Mouse (Mus musculus) myocyte (in vitro differentiated cells): ENCODE data around the gene Zkscan3. TPM values are rescaled to one million over a fixed set of nuclear protein-coding genes. Genes with fewer than 3 reads are reported as not detected.

Experiments used
- H3K27me3 ChIP-seq: one replicate; pipeline ENCODE4 v1.6.1; 2011; ENCODE audit not compliant: control insufficient read depth, insufficient read depth, insufficient read length
- H3K36me3 ChIP-seq: one replicate; pipeline ENCODE4 v1.6.1; 2011; ENCODE audit not compliant: control insufficient read depth, insufficient read depth
- H3K4me2 ChIP-seq: one replicate; pipeline ENCODE4 v1.6.1; 2011; ENCODE audit warnings: low read depth, control low read depth
- H3K4me3 ChIP-seq: one replicate; pipeline ENCODE4 v1.5.1; 2011; ENCODE audit warnings: mild to moderate bottlenecking, control low read depth, moderate library complexity
- H3K79me2 ChIP-seq: one replicate; pipeline ENCODE4 v1.6.1; 2011; ENCODE audit not compliant: control insufficient read depth, insufficient read depth
- H3ac ChIP-seq: one replicate; pipeline ENCODE4 v1.6.1; 2011; ENCODE audit not compliant: control insufficient read depth, insufficient read length
- CEBPB ChIP-seq: IDR thresholded peaks from 2 replicates; pipeline ENCODE4 v1.6.1; 2011; ENCODE audit warnings: mild to moderate bottlenecking, moderate library complexity; ENCODE audit not compliant: poor library complexity, insufficient read depth, severe bottlenecking
- E2F4 ChIP-seq: IDR thresholded peaks from one replicate; pipeline ENCODE4 v1.6.1; 2011; ENCODE audit warnings: mild to moderate bottlenecking, control low read depth, moderate library complexity; ENCODE audit not compliant: insufficient read depth
- MAX ChIP-seq: IDR thresholded peaks from one replicate; pipeline ENCODE4 v1.6.1; 2011; ENCODE audit warnings: low read depth, mild to moderate bottlenecking, control low read depth
- MYOD1 ChIP-seq, 3 experiments: IDR thresholded peaks; one replicate each; pipeline ENCODE4 v1.6.1; 2011; ENCODE audit warnings: control low read depth in 2 of 3, low read depth in 2 of 3, mild to moderate bottlenecking in 2 of 3, moderate library complexity in 1 of 3; ENCODE audit not compliant: insufficient read length in 2 of 3, control insufficient read depth in 1 of 3
- MYOG ChIP-seq, 3 experiments: IDR thresholded peaks; one replicate each; pipeline ENCODE4 v1.6.1; 2011; ENCODE audit warnings: control low read depth in 2 of 3, low read depth in 2 of 3, mild to moderate bottlenecking in 2 of 3; ENCODE audit not compliant: insufficient read length in 2 of 3, control insufficient read depth in 1 of 3, insufficient read depth in 1 of 3
- POLR2A ChIP-seq: IDR thresholded peaks from one replicate; pipeline ENCODE4 v1.6.1; 2011; ENCODE audit warnings: low read depth, mild to moderate bottlenecking, control low read depth, moderate library complexity; ENCODE audit not compliant: insufficient read length
- POLR2AphosphoS2 ChIP-seq: IDR thresholded peaks from one replicate; pipeline ENCODE4 v1.6.1; 2011; ENCODE audit warnings: low read depth, control low read depth; ENCODE audit not compliant: insufficient read length
- REST ChIP-seq: IDR thresholded peaks from one replicate; pipeline ENCODE4 v1.6.1; 2011; ENCODE audit warnings: mild to moderate bottlenecking, control low read depth, moderate library complexity; ENCODE audit not compliant: insufficient read depth, insufficient read length
- SRF ChIP-seq: IDR thresholded peaks from one replicate; pipeline ENCODE4 v1.6.1; 2011; ENCODE audit warnings: low read depth; ENCODE audit not compliant: control insufficient read depth, insufficient read length
- TCF12 ChIP-seq: IDR thresholded peaks from one replicate; pipeline ENCODE4 v1.6.1; 2011; ENCODE audit warnings: mild to moderate bottlenecking, control low read depth; ENCODE audit not compliant: poor library complexity, insufficient read depth, severe bottlenecking
- TCF3 ChIP-seq: IDR thresholded peaks from one replicate; pipeline ENCODE4 v1.6.1; 2011; ENCODE audit warnings: low read depth, control low read depth; ENCODE audit not compliant: insufficient read length
- USF1 ChIP-seq: IDR thresholded peaks from one replicate; pipeline ENCODE4 v1.6.1; 2011; ENCODE audit warnings: low read depth, mild to moderate bottlenecking, control low read depth, moderate library complexity
- polyA plus RNA-seq: library from polyadenylated mRNA; unstranded; fragments of >200 nt; fragmentation: generic; extraction: Trizol; gene quantifications from one replicate; pipeline ENCODE4 v1.2.1, GENCODE M21; 2012; ENCODE audit warnings: missing spikeins

Gene Zkscan3
- polyA plus RNA-seq, 1 experiment = 13.6 TPM

DNA sequence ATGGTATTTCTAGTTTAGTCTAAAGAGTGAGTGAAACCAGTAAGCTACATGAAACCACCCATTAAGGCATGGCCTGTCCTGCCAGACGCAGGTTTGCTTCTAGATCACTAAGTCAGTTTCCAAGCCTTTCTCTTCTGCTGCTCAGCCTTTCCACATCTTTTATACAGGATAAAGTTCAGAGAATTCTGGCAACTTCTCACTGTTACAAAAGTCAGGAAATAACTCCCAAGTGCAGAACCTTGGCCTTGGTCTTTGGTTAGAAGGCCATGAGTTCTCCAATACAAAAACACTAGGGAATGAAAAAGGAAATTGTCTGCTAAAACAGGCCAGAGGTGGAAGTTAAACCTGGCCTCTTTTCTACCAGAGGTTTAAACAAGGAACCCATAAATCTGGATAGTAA is 7.3 kb downstream of the Zkscan3 start:
- no peak overlapping the region for H3ac ChIP-seq
- no peaks in the 10 kb centered on the region for H3K27me3 ChIP-seq
- no peak overlapping the region for H3K4me2 ChIP-seq
- H3K36me3 ChIP-seq = peaks cover 64% of the 10 kb centered on the region
- peaks cover 14% of the 10 kb centered on the region for H3K79me2 ChIP-seq
- no peak overlapping the region for H3K4me3 ChIP-seq
- TF ChIP-seq SRF (no peak), CEBPB (no peak), TCF12 (no peak), MAX (no peak), E2F4 (no peak), REST (no peak), TCF3 (no peak), POLR2AphosphoS2 (no peak), MYOG (IDR thresholded peaks at IDR 0.05; ENCODE audit: control insufficient read depth in 1 of 3, insufficient read depth in 1 of 3, insufficient read length in 2 of 3, low read depth in 2 of 3) (no peak)

DNA sequence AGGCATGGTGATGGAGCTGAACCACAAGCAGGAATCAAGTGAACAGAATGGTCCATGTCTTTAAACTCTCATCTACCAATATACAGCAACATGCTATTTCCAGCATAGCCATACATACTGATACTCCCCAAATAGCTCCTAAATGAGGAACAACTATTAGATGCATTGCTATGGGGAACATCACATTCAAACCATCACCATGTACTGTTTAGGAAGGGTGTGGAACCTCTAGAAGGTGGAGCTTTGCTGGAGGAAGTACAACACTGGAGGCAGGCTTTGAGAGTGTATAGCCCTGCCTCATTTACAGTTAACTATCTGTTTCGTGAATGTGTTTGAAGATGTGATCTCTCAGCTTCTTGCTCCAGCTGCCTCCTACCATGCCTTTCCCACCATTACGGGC is 24.8 kb downstream of the Zkscan3 start:
- H3K27me3 ChIP-seq = no peaks in the 10 kb centered on the region
- H3K4me3 ChIP-seq = no peak overlapping the region
- no peak for TF ChIP-seq MYOG (IDR thresholded peaks at IDR 0.05; ENCODE audit: control insufficient read depth in 1 of 3, insufficient read depth in 1 of 3, insufficient read length in 2 of 3, low read depth in 2 of 3)
- no peak overlapping the region for H3ac ChIP-seq
- H3K79me2 ChIP-seq = no peaks in the 10 kb centered on the region
- no peaks in the 10 kb centered on the region for H3K36me3 ChIP-seq
- no peak overlapping the region for H3K4me2 ChIP-seq

DNA sequence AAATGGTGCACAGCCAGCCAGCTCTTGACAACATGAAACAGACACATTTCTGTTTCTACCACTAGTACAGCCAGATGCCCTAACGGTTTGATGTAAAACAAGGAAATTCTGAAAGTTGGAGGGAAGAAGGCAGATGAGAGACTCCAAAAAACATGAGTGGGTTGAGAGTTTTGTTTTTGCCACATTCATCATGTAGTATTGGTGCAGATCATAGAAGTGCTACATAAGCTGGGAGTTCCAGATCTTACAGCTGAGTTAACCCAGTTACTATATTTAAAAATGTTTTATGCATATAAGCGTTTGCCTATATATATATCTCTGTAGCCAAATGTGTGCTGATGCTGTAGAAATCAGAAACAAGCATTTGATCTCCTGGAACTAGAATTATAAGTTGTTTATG is 29.9 kb downstream of the Zkscan3 start:
- Histone ChIP-seq H3K79me2 (no peaks in the 10 kb centered on the region), H3ac (no peak overlapping the region), H3K4me2 (no peak overlapping the region), H3K36me3 (peaks cover 8% of the 10 kb centered on the region), H3K4me3 (no peak overlapping the region), H3K27me3 (no peaks in the 10 kb centered on the region)
- no peak for TF ChIP-seq POLR2AphosphoS2
- no peak for TF ChIP-seq REST
- no peak for TF ChIP-seq MAX
- no peak for TF ChIP-seq MYOD1 (IDR thresholded peaks at IDR 0.05; ENCODE audit: control insufficient read depth in 1 of 3, insufficient read length in 2 of 3, low read depth in 2 of 3)
- TF ChIP-seq CEBPB = no peak
- no peak for TF ChIP-seq POLR2A
- TF ChIP-seq TCF3 = no peak
- TF ChIP-seq SRF = no peak
- TF ChIP-seq MYOG (IDR thresholded peaks at IDR 0.05; ENCODE audit: control insufficient read depth in 1 of 3, insufficient read depth in 1 of 3, insufficient read length in 2 of 3, low read depth in 2 of 3) = no peak
- TF ChIP-seq USF1 = no peak
- no peak for TF ChIP-seq TCF12
- TF ChIP-seq E2F4 = no peak

DNA sequence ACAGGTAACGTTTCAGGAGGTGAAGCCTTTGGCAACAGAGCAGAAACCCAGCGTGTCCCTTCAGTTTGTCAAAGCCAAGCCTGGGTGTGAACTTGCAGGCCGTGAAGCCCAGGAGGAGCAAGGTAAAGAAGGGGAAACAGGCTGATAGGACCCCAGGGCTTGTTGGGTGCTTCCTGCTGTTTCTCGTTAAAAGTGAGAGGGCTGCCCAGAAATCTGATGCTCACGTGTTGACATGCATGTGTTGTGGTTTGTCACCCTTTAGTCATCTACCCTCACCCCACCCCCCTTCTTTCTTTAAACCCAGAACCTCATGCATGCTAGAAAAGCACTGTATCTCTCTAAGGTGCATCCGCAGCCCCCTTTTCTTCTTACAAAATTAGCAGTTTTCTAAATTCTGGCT is 35.9 kb downstream of the Zkscan3 start:
- Histone ChIP-seq H3K27me3 (no peaks in the 10 kb centered on the region), H3K79me2 (no peaks in the 10 kb centered on the region), H3K4me2 (no peak overlapping the region), H3K4me3 (no peak overlapping the region), H3K36me3 (peaks cover 8% of the 10 kb centered on the region), H3ac (no peak overlapping the region)
- no peak for TF ChIP-seq TCF12
- no peak for TF ChIP-seq REST
- no peak for TF ChIP-seq CEBPB
- no peak for TF ChIP-seq POLR2AphosphoS2
- TF ChIP-seq MYOG (IDR thresholded peaks at IDR 0.05; ENCODE audit: control insufficient read depth in 1 of 3, insufficient read depth in 1 of 3, insufficient read length in 2 of 3, low read depth in 2 of 3) = no peak
- no peak for TF ChIP-seq E2F4
- no peak for TF ChIP-seq TCF3
- TF ChIP-seq POLR2A = no peak
- no peak for TF ChIP-seq MAX
- no peak for TF ChIP-seq MYOD1 (IDR thresholded peaks at IDR 0.05; ENCODE audit: control insufficient read depth in 1 of 3, insufficient read length in 2 of 3, low read depth in 2 of 3)

DNA sequence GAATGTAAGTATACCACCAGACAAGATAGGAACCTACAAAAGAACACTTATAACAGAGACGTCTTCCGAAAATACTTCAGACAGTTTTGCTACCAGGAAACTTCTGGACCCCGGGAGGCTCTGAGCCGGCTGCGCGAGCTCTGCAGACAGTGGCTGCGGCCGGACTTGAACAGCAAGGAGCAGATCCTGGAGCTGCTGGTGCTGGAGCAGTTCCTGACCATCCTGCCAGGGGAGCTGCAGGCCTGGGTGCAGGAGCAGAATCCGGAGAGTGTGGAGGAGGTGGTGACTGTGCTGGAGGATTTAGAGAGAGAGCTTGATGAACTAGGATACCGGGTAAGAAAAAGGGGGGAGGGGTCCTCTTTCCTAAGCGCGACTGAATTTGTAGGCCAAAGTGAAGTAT is 38.8 kb downstream of the Zkscan3 start:
- H3K27me3 ChIP-seq = no peaks in the 10 kb centered on the region

More for the DNA sequence above, 38.8 kb downstream of the Zkscan3 start:
- Histone ChIP-seq H3K4me2 (peak overlapping the region; percentile 59), H3K36me3 (peaks cover 2% of the 10 kb centered on the region), H3K79me2 (no peaks in the 10 kb centered on the region), H3K4me3 (peak overlapping the region; percentile 48), H3ac (no peak overlapping the region)
- TF ChIP-seq SRF = no peak
- no peak for TF ChIP-seq USF1
- TF ChIP-seq TCF3 = no peak
- no peak for TF ChIP-seq TCF12
- TF ChIP-seq REST = no peak
- no peak for TF ChIP-seq POLR2AphosphoS2
- TF ChIP-seq MAX = no peak
- no peak for TF ChIP-seq POLR2A
- TF ChIP-seq CEBPB = no peak
- no peak for TF ChIP-seq MYOD1 (IDR thresholded peaks at IDR 0.05; ENCODE audit: control insufficient read depth in 1 of 3, insufficient read length in 2 of 3, low read depth in 2 of 3)
- no peak for TF ChIP-seq MYOG (IDR thresholded peaks at IDR 0.05; ENCODE audit: control insufficient read depth in 1 of 3, insufficient read depth in 1 of 3, insufficient read length in 2 of 3, low read depth in 2 of 3)
- TF ChIP-seq E2F4 = no peak
